Mouse (Mus musculus) hindbrain, embryonic 16.5 days (tissue): Measurements from ENCODE around the gene Ibsp. TPM values are rescaled to one million over a fixed set of nuclear protein-coding genes. Genes with fewer than 3 reads are reported as not detected.

Experiments used
- ATAC-seq: fragments of 200-750 bp; cut with Nextera tagmentation; 2 replicates; pipeline ENCODE4 v1.8.0; 2017; ENCODE audit warnings: moderate TSS enrichment, moderate library complexity
- H3K27ac ChIP-seq: fragments of 300-500 bp; sonication (generic); 2 replicates; pipeline ENCODE4 v1.5.1; 2014; ENCODE audit warnings: low read depth, mild to moderate bottlenecking, control low read depth, low read length, moderate library complexity
- H3K27me3 ChIP-seq: fragments of 300-500 bp; sonication (generic); replicated peaks from 2 replicates; pipeline ENCODE4 v1.6.1; 2014; ENCODE audit warnings: low read length; ENCODE audit not compliant: control insufficient read depth, insufficient read depth
- H3K36me3 ChIP-seq: fragments of 300-500 bp; sonication (generic); 2 replicates; pipeline ENCODE4 v1.6.1; 2014; ENCODE audit warnings: mild to moderate bottlenecking, low read length, moderate library complexity, mixed read lengths; ENCODE audit not compliant: control insufficient read depth, insufficient read depth
- H3K4me1 ChIP-seq: fragments of 300-500 bp; sonication (generic); 2 replicates; pipeline ENCODE4 v1.6.1; 2014; ENCODE audit warnings: low read depth, low read length; ENCODE audit not compliant: control insufficient read depth, insufficient read depth
- H3K4me2 ChIP-seq: fragments of 300-500 bp; sonication (generic); 2 replicates; pipeline ENCODE4 v1.6.1; 2014; ENCODE audit warnings: mild to moderate bottlenecking, low read length, control low read depth, moderate library complexity
- H3K4me3 ChIP-seq: fragments of 300-500 bp; sonication (generic); 2 replicates; pipeline ENCODE4 v1.5.1; 2014; ENCODE audit warnings: mild to moderate bottlenecking, low read length, control low read depth, moderate library complexity
- H3K9ac ChIP-seq: fragments of 300-500 bp; sonication (generic); 2 replicates; pipeline ENCODE4 v1.6.1; 2014; ENCODE audit warnings: low read depth, mild to moderate bottlenecking, control low read depth, low read length, moderate library complexity
- H3K9me3 ChIP-seq: fragments of 300-500 bp; sonication (generic); 2 replicates; pipeline ENCODE4 v1.6.1; 2014; ENCODE audit warnings: mild to moderate bottlenecking, low read length, moderate library complexity; ENCODE audit not compliant: control insufficient read depth
- WGBS: fragments of 180-500 bp; shearing (Covaris S2); extraction: QIAGEN DNeasy Blood & Tissue Kit; methylation state at CpG from one replicate; pipeline ENCODE4 v1.1.7; 2014; 5-methylcytosine and 5-hydroxymethylcytosine counted together
- microRNA-seq: library from miRNA; unstranded; fragments of <30 nt; microRNA quantifications from one replicate; pipeline ENCODE4, GENCODE M21; 2017
- polyA plus RNA-seq: library from polyadenylated mRNA; unstranded; fragments of >200 nt; fragmentation: Nextera tagmentation; extraction: Ambion mirVana; gene quantifications from 2 replicates; pipeline ENCODE4 v1.2.1, GENCODE M21; 2015

The Ibsp gene
- polyA plus RNA-seq, 1 experiment from 2014 or later: 0.59 TPM

DNA sequence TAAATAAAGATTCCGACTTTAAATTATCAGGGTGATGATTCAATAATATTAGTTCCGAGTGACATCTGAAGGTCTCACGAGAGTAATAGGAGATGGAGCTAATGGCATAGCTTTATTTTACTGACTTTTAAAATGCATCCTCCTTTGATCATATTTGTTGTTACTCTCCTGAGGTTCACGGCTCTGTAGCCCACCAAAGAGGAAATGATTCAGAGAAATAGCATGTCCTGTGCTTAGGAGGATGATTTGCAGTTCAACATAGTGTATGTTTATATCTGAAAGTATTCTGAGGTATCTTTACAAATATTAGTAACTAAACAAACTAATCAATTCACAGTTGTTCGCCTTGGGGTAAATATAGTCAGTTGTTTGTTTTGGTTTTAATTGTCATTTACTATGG lies 58.6 kb downstream of the Ibsp start:
- Histone ChIP-seq H3K9ac (no peak overlapping the region), H3K4me3 (no peak overlapping the region), H3K4me1 (peaks cover 2% of the 10 kb centered on the region; the same call in 1 of the 2 replicates), H3K4me2 (no peak overlapping the region), H3K27me3 (no peaks in the 10 kb centered on the region), H3K9me3 (no peaks in the 10 kb centered on the region), H3K36me3 (no peaks in the 10 kb centered on the region), H3K27ac (no peak overlapping the region)
- WGBS: 88% methylated on average over 5 of the region's 5 CpGs
- ATAC-seq: no peak

DNA sequence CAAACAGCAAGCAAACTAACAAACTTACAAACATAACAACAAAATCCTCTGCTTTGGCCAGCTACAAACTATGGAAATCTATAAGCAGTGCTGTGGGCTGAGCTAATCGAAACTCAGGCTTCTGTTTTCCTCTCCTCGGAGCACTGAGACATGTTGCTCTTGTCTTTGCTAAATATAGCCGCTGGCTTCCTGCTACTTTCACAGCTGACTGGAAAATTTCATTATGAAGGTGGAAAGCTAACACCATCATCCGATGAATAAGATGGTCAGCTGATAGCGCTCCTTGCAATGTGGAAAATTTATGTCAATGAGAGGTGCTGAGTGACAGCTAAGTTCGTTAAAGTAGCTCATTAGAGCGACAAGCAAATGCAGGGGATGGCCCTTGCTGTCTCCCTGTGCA lies 59.6 kb downstream of the Ibsp start:
- no peak overlapping the region for H3K4me3 ChIP-seq
- no peak for ATAC-seq
- no peaks in the 10 kb centered on the region for H3K9me3 ChIP-seq
- H3K27me3 ChIP-seq: no peaks in the 10 kb centered on the region
- no peaks in the 10 kb centered on the region for H3K36me3 ChIP-seq
- no peak overlapping the region for H3K27ac ChIP-seq
- no peak overlapping the region for H3K9ac ChIP-seq
- WGBS: 51% methylated on average over 7 of the region's 7 CpGs
- H3K4me2 ChIP-seq: no peak overlapping the region
- peaks cover 2% of the 10 kb centered on the region; the same call in 1 of the 2 replicates for H3K4me1 ChIP-seq

DNA sequence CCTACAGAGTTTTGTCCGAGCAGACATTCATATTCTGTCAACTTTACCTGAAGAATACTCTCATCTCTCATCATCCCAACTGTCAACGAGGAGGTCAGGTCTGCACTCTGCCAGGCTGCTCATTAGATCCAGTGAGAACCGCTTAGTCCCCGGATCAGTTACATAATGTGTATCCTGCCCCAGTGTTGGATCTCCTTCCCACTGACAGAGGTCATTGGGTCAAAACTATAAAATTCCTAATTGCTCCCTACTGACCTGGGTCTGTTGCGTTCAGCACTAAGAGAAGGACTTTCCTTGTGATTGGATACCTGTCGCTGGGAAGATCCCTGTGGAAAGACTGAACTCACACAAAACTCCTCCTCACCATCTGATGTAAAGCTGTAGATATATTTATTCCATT lies 60.3 kb downstream of the Ibsp start:
- Histone ChIP-seq H3K4me2 (no peak overlapping the region), H3K36me3 (no peaks in the 10 kb centered on the region), H3K9me3 (no peaks in the 10 kb centered on the region), H3K9ac (no peak overlapping the region), H3K27ac (no peak overlapping the region), H3K27me3 (no peaks in the 10 kb centered on the region), H3K4me1 (peaks cover 2% of the 10 kb centered on the region; the same call in 1 of the 2 replicates), H3K4me3 (no peak overlapping the region)
- 82% methylated on average over 6 of the region's 6 CpGs for WGBS
- no peak for ATAC-seq

Small RNA genes lying within 50 kb of the gene (microRNA-seq; reads per million reads assigned to microRNA genes)
- not detected for gene Gm23616

Other genes with a start within 250 kb of the Ibsp start
- 0.44 TPM in 1 of 2 replicates, not detected in the other for gene Gm17660, start 221.6 kb upstream of the Ibsp start, polyA plus RNA-seq
- 481 and 585 TPM in 2 replicates for gene Sparcl1, start 185.4 kb upstream of the Ibsp start, polyA plus RNA-seq
- gene Dspp, start 128.5 kb upstream of the Ibsp start, polyA plus RNA-seq: not detected in 2 replicates
- gene Dmp1, start 96.6 kb upstream of the Ibsp start, polyA plus RNA-seq: 0.13 and 0.59 TPM in 2 replicates
- gene Mepe, start 26.2 kb downstream of the Ibsp start, polyA plus RNA-seq: not detected in 2 replicates
- gene Spp1, start 135.9 kb downstream of the Ibsp start, polyA plus RNA-seq: 14.9 and 23.4 TPM in 2 replicates
- 5.8 and 7.6 TPM in 2 replicates for gene Pkd2, start 160.3 kb downstream of the Ibsp start, polyA plus RNA-seq
- 10.9 and 11.4 TPM in 2 replicates for gene BC005561, start 209.2 kb downstream of the Ibsp start, polyA plus RNA-seq